Mouse (Mus musculus) macrophage (primary cell): ENCODE measurements around the gene Hes3. TPM values are rescaled to one million over a fixed set of nuclear protein-coding genes. Genes with fewer than 3 reads are reported as not detected.

Experiments
- H3K27ac ChIP-seq: fragments of 350-480 bp; formaldehyde crosslinking; 2 replicates; pipeline ENCODE4 v1.9.0; 2021
- H3K36me3 ChIP-seq: fragments of 350-480 bp; formaldehyde crosslinking; 2 replicates; pipeline ENCODE4 v1.9.0; 2021; ENCODE audit errors: inconsistent target
- H3K4me3 ChIP-seq: fragments of 350-480 bp; formaldehyde crosslinking; 2 replicates; pipeline ENCODE4 v1.9.0; 2021; ENCODE audit errors: inconsistent target
- H3K79me2 ChIP-seq: fragments of 350-480 bp; formaldehyde crosslinking; 2 replicates; pipeline ENCODE4 v1.9.0; 2021; ENCODE audit errors: inconsistent target
- WGBS: methylation state at CpG from one replicate; pipeline ENCODE4 v1.1.7; 2026; ENCODE audit warnings: inconsistent platforms; ENCODE audit not compliant: missing documents; 5-methylcytosine and 5-hydroxymethylcytosine counted together
- polyA plus RNA-seq: library from polyadenylated mRNA; stranded (reverse); fragments of 250-400 nt; gene quantifications from 3 replicates; pipeline ENCODE4 v1.2.4, GENCODE M21; 2018; ENCODE audit warnings: inconsistent platforms
- total RNA-seq, 78 experiments: library from RNA; depleted of rRNA; stranded (reverse); fragments of 250-400 nt; gene quantifications; 1 replicate in 9 of 78; 2 replicates in 24 of 78; 3 replicates in 43 of 78; 4 replicates in 2 of 78; pipeline ENCODE4 v1.2.4; 2018; ENCODE audit warnings: inconsistent platforms in 56 of 78

Hes3 gene
- not detected for total RNA-seq (2018; cell fraction: chromatin; rRNA removed)
- total RNA-seq (2018; cell fraction: cytosol; rRNA removed) = not detected
- total RNA-seq (2018; cell fraction: nucleus; rRNA removed) = not detected
- not detected in 3 replicates for polyA plus RNA-seq

- H3K79me2 ChIP-seq = no peaks in the 10 kb centered on the region
- H3K4me3 ChIP-seq = no peak within 1 kb of the TSS
- no peak within 1 kb of the TSS for H3K27ac ChIP-seq
- 50% methylated on average over 6 of the region's 6 CpGs for WGBS
- no peaks in the 10 kb centered on the region for H3K36me3 ChIP-seq
These were observed at the start of gene Hes3 for GRCm38 (mm10) chr4:152291562-152291961. Hes3 (minus strand) TSS chr4:152291662.

DNA sequence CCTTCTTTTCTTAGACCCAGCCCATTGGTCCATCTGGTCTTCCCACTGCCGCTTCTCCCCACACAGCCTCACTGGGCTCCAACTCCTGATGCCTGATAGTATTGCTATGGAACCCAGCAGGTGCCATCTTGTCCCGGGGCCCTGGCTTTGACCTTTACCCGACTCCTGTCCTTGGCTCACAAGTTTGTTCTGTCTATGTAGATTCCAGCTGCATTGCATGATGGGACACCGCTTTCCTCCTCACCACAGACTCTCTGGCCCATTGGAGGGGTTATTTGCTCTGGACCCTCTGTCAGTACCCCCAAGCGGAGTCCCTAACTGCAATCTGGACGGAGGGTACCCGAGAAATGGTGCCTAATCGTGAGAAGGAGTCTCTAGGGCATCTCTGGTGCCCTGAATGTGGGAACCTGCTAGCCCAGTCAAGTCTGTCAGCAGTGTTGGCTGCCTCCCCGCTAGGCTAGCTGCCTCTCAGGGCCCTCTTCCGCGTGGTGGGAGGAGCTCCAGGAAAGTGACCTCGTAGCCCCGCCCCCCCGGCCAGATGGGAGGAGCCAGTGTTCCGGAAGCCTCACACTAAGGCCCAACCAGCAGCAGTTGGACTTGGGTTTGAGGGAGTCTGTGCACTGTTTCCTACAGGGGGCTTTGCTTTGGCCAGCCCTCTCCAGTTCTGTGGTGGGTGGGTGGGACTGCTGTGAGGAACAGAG, 49.3 kb upstream of the Hes3 start:
- Histone ChIP-seq H3K79me2 (no peaks in the 10 kb centered on the region), H3K4me3 (no peak overlapping the region), H3K27ac (no peak overlapping the region), H3K36me3 (no peaks in the 10 kb centered on the region)
- 47% methylated on average over 15 of the region's 15 CpGs for WGBS

- Histone ChIP-seq H3K4me3 (no peak overlapping the region), H3K36me3 (0 out of 2 replicates have a peak, but pooled peaks cover 6% of the 10 kb centered on the region), H3K27ac (no peak overlapping the region), H3K79me2 (no peaks in the 10 kb centered on the region)
- WGBS = 9% methylated on average over 20 of the region's 26 CpGs
These were observed 47.9 kb upstream of the Hes3 start for GRCm38 (mm10) chr4:152339293-152339790.

GRCm38 (mm10) chr4:152338419-152339292, 47.2 kb upstream of the Hes3 start, which contains the start of gene Chd5:
Chd5 (plus strand) TSS chr4:152338651.
- H3K36me3 ChIP-seq = 0 out of 2 replicates have a peak, but pooled peaks cover 13% of the 10 kb centered on the region
- H3K79me2 ChIP-seq = no peaks in the 10 kb centered on the region
- WGBS = 2% methylated on average over 92 of the region's 120 CpGs
- H3K4me3 ChIP-seq = no peak within 1 kb of the TSS
- H3K27ac ChIP-seq = no peak within 1 kb of the TSS

- no peak overlapping the region for H3K4me3 ChIP-seq
- 57% methylated on average over 5 of the region's 6 CpGs for WGBS
- peaks cover 18% of the 10 kb centered on the region; the same call in 1 of the 2 replicates for H3K36me3 ChIP-seq
- H3K27ac ChIP-seq = no peak overlapping the region
- H3K79me2 ChIP-seq = no peaks in the 10 kb centered on the region
These were observed 46.3 kb upstream of the Hes3 start for GRCm38 (mm10) chr4:152337772-152338171.

GRCm38 (mm10) chr4:152333587-152333986, 42.1 kb upstream of the Hes3 start:
- WGBS = 95% methylated on average over 8 of the region's 12 CpGs
- Histone ChIP-seq H3K79me2 (peaks cover 24% of the 10 kb centered on the region), H3K36me3 (peaks cover 58% of the 10 kb centered on the region; the same call in 1 of the 2 replicates), H3K27ac (no peak overlapping the region), H3K4me3 (no peak overlapping the region)

DNA sequence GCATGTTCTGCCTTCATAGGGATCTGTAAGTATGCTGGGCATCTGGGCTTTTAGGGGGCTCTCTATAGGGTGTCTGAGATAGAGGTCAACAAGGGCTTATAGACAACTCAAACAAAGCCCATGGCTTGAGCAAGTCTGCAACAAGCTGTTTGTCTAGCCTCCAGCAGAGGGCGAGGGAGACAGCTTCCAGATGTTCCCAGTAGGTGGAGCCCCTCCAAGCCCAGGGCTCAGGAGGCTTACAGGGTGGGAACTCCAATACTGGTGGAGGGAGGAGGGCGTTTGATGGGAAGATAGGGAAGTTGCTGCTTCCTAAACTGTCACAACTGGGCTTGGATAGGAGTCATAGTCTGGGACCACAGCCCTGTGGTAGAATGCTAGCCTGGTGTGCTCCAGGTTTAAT, 41.5 kb upstream of the Hes3 start:
- no peak overlapping the region for H3K27ac ChIP-seq
- 13% methylated on average over 2 of the region's 2 CpGs for WGBS
- peaks cover 59% of the 10 kb centered on the region; the same call in 1 of the 2 replicates for H3K36me3 ChIP-seq
- no peak overlapping the region for H3K4me3 ChIP-seq
- H3K79me2 ChIP-seq = peaks cover 30% of the 10 kb centered on the region

DNA sequence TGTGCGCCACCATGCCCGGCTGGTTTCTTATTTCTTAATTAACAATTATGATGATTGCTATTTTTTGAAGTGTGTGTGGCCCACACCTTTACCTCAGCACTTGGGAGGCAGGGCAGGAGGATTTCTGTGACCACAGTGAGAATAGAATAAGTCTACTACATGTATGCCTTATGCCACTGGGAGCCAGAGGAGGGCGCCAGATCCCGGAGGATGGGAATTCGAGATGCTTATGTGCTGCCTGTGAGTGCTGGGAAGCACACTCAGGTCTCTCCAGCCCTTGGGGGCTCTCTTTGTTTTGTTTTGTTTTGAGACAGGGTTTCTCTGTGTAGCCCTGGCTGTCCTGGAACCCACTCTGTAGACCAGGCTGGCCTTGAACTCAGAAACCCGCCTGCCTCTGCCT, 37.2 kb upstream of the Hes3 start:
- Histone ChIP-seq H3K27ac (no peak overlapping the region), H3K79me2 (peaks cover 51% of the 10 kb centered on the region), H3K36me3 (peaks cover 46% of the 10 kb centered on the region; the same call in 1 of the 2 replicates), H3K4me3 (no peak overlapping the region)
- 66% methylated on average over 6 of the region's 6 CpGs for WGBS

DNA sequence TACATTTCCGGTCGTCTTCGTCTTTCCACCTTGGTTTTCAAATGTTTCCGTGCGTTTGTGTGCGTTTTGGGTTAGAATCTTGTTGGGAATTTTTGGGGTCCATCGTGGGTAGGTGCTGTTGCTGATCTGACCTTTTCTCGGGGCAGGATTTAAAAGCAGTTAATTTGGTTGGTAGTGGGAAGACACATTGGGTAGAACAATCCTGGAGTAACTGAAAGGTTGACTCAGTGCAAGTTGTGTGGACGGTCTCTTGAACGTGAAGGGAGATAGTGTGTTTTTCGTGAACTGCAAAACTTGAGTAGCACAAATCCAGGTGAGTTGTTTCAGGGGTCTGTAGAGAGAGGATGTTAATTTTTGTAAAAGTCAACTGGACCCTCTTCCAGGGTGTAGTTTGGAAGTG, 35.1 kb upstream of the Hes3 start:
- WGBS = 3% methylated on average over 11 of the region's 11 CpGs
- Histone ChIP-seq H3K27ac (peak overlapping the region; percentile 12; the same call in 1 of the 2 replicates), H3K79me2 (peaks cover 51% of the 10 kb centered on the region), H3K36me3 (peaks cover 30% of the 10 kb centered on the region; the same call in 1 of the 2 replicates), H3K4me3 (peak overlapping the region; percentile 81)

DNA sequence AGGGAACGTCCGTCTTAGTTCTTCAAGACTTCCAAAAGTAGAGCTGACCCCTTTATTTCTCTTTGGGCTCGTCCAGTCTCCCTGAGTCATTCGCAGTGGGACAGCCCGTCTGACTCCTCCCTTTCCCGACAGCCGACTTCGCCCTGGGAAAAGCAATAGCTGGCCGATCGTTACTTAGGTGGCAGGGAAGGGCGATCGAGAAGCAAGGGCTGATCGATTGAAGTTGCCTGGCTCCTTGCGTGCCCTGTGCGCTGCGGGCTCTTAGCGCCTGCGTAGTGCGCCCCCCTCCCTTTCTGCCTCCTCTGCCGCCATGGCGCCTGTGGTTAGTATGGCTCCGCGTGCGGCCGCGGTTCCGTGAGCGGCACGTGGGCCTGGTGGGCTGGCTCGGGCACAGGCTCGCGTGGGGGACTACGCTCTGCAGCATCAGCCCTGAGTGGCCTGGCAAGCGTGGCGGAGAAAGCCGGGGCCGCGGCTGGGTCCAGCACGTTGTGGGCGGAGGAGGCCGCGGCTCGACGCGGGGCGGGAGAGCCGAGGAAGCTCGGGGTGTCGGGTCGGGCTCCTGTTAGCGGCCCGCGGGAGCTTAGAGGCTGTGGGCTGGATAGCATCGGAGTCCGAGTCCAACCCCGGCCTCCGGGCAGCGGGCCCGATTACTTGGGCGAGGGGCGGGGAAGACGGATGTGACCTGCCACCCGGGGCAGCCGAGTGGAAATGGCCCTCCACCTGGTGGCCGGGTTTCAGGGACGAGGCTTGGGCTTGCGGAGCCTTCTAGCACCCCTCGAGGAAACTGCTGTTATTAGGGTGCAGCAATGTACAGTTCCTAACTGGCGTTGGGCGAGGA, 34.3 kb upstream of the Hes3 start, which contains the start of gene Rpl22:
Gene Rpl22 (plus strand): TSS at position 169 of the 838 bp plus-strand sequence.
- Histone ChIP-seq H3K36me3 (peaks cover 23% of the 10 kb centered on the region; the same call in 1 of the 2 replicates), H3K27ac (peak within 1 kb of the TSS; percentile 65), H3K79me2 (peaks cover 49% of the 10 kb centered on the region), H3K4me3 (peak within 1 kb of the TSS; percentile 81)
- 1% methylated on average over 66 of the region's 70 CpGs for WGBS

GRCm38 (mm10) chr4:152324641-152325562, 33.4 kb upstream of the Hes3 start:
- peaks cover 14% of the 10 kb centered on the region; the same call in 1 of the 2 replicates for H3K36me3 ChIP-seq
- peak overlapping the region; percentile 81 for H3K4me3 ChIP-seq
- H3K27ac ChIP-seq = peak overlapping the region; percentile 65
- peaks cover 40% of the 10 kb centered on the region for H3K79me2 ChIP-seq
- 50% methylated on average over 14 of the region's 16 CpGs for WGBS

GRCm38 (mm10) chr4:152321464-152321863, 30.0 kb upstream of the Hes3 start:
- no peak overlapping the region for H3K27ac ChIP-seq
- H3K4me3 ChIP-seq = no peak overlapping the region
- 81% methylated on average over 5 of the region's 5 CpGs for WGBS
- H3K79me2 ChIP-seq = peaks cover 6% of the 10 kb centered on the region
- H3K36me3 ChIP-seq = no peaks in the 10 kb centered on the region
